Mouse (Mus musculus) embryonic facial prominence, embryonic 15.5 days (tissue): ENCODE data around the gene Nhlh2. TPM values are rescaled to one million over a fixed set of nuclear protein-coding genes. Genes with fewer than 3 reads are reported as not detected.

Experiments used
- ATAC-seq: fragments of 200-750 bp; cut with Nextera tagmentation; 2 replicates; pipeline ENCODE4 v1.8.0; 2017; ENCODE audit warnings: low read depth, moderate TSS enrichment; ENCODE audit not compliant: insufficient number of reproducible peaks, low FRiP score, low TSS enrichment
- H3K27ac ChIP-seq: fragments of 300-500 bp; sonication (generic); replicated peaks from 2 replicates; pipeline ENCODE4 v1.5.1; 2015; ENCODE audit warnings: mild to moderate bottlenecking, inconsistent platforms
- H3K27me3 ChIP-seq: fragments of 300-500 bp; sonication (generic); 2 replicates; pipeline ENCODE4 v1.6.1; 2015; ENCODE audit warnings: inconsistent platforms
- H3K36me3 ChIP-seq: fragments of 300-500 bp; sonication (generic); 2 replicates; pipeline ENCODE4 v1.6.1; 2015; ENCODE audit warnings: mild to moderate bottlenecking, inconsistent platforms
- H3K4me1 ChIP-seq: fragments of 300-500 bp; sonication (generic); 2 replicates; pipeline ENCODE4 v1.6.1; 2015; ENCODE audit warnings: inconsistent platforms
- H3K4me2 ChIP-seq: fragments of 300-500 bp; sonication (generic); replicated peaks from 2 replicates; pipeline ENCODE4 v1.6.1; 2015; ENCODE audit warnings: mild to moderate bottlenecking, inconsistent platforms
- H3K4me3 ChIP-seq: fragments of 300-500 bp; sonication (generic); replicated peaks from 2 replicates; pipeline ENCODE4 v1.5.1; 2015; ENCODE audit warnings: mild to moderate bottlenecking, inconsistent platforms
- H3K9ac ChIP-seq: fragments of 300-500 bp; sonication (generic); 2 replicates; pipeline ENCODE4 v1.6.1; 2015; ENCODE audit warnings: inconsistent platforms
- H3K9me3 ChIP-seq: fragments of 300-500 bp; sonication (generic); replicated peaks from 2 replicates; pipeline ENCODE4 v1.6.1; 2016; ENCODE audit warnings: inconsistent platforms
- WGBS: fragments of 180-500 bp; shearing (Covaris S2); methylation state at CpG from one replicate; pipeline ENCODE4 v1.1.7; 2015; 5-methylcytosine and 5-hydroxymethylcytosine counted together
- polyA plus RNA-seq: library from polyadenylated mRNA; unstranded; fragments of >200 nt; fragmentation: Nextera tagmentation; extraction: Ambion mirVana; gene quantifications from 2 replicates; pipeline ENCODE4 v1.2.1, GENCODE M21; 2015

Nhlh2 gene
- polyA plus RNA-seq, 1 experiment from 2014 or later: 5.8 TPM

DNA sequence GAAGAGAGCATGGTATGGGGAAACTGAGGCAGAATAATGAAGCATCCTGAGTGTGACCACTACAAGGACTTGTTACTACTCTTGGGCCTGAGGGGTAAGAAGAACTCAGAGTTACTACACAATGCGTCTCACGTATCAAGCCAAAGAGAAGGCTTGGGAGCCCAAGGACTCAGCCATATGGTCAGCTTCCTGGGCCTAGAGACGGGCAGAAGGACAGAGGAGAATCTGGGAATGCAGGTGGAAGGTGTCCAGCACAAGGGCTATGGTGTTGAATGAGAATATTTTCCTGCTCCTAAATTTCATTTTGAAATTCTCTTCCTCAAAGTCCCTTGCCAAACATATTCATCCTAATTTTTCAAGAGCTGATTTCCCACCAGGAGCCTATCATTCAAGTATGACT, 12.0 kb upstream of the Nhlh2 start:
- ATAC-seq: no peak
- Histone ChIP-seq H3K4me3 (no peak overlapping the region), H3K4me1 (no peaks in the 10 kb centered on the region), H3K4me2 (no peak overlapping the region), H3K36me3 (no peaks in the 10 kb centered on the region), H3K27ac (no peak overlapping the region), H3K9me3 (no peaks in the 10 kb centered on the region), H3K9ac (no peak overlapping the region), H3K27me3 (no peaks in the 10 kb centered on the region)
- WGBS: 93% methylated on average over 3 of the region's 3 CpGs

DNA sequence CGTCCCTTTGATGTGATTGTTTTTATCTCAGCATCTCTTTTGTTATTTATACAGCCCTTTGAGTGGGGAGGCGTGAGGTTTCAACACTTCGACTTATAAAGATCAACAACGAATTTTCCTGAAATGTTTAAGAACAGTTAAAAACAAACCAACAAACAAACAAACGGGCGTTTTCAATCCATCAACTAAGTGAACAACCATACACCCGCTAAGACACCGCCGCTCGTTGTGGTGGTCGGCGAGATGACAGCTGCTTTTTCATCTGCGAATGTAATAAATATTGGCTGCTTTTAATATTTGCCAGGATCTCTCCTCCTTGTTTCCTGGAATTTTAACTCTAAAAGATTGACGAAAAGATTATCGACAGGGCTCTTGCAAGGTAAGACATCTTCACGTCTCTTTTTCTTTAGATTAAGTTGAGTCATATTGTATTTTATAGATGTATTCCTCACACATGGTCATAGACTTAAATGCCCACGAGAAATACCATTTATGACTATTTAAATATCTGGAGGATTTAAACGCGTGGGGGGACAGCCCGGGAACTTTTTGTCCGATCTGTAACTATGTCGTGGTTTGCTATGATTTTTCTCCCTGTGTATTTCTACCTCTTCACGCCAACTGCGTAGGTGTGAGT, 923 bp downstream of the Nhlh2 start:
- no peak for ATAC-seq
- peaks cover 23% of the 10 kb centered on the region for H3K4me1 ChIP-seq
- no peak overlapping the region for H3K9ac ChIP-seq
- WGBS: 4% methylated on average over 24 of the region's 24 CpGs
- H3K27me3 ChIP-seq: peaks cover 71% of the 10 kb centered on the region
- peak overlapping the region; percentile 61; the same call in 1 of the 2 replicates for H3K4me2 ChIP-seq
- no peaks in the 10 kb centered on the region for H3K9me3 ChIP-seq
- no peak overlapping the region for H3K27ac ChIP-seq
- H3K4me3 ChIP-seq: peak overlapping the region; percentile 38
- H3K36me3 ChIP-seq: no peaks in the 10 kb centered on the region

DNA sequence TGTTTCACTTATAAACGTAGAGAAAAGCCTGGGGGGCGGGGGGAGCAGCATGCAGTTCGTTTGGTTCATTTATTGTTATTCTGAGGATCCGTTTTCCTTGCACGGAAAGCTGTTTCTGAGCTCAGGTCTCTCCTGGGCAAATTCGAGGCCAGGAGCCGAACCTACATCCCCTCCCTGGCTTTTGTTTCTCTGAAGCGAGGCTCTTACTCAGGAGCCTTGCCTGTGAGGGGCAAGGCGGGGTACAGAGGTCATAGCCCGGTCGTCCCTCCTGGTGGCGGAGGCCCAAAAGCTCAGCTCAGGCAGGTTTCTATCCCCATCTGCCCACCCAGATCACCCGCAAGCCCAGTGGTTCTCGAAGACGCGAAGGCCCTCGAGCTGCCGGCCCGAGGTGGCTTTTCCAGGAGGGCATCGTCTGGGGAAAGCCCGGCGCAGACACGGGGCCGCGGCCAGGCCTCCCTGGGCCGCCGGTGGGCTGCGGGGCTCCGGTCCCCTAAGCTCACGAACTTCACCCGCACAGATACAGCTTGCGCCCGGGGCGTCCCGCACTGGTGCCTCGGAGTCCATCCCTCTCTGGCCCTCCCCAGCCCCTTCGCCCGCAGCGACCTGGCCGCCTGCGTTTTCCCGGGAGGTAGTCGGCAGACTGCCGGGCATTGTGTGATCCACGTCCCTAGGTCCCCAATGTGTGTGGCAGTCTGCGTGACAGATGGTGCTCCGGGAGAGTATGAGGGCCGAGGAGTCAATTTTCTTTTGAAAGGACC, 1.6 kb downstream of the Nhlh2 start:
- WGBS: under 1% methylated on average over 48 of the region's 48 CpGs
- Histone ChIP-seq H3K9me3 (no peaks in the 10 kb centered on the region), H3K27me3 (peaks cover 78% of the 10 kb centered on the region), H3K27ac (no peak overlapping the region), H3K4me1 (peaks cover 23% of the 10 kb centered on the region), H3K36me3 (no peaks in the 10 kb centered on the region), H3K9ac (no peak overlapping the region), H3K4me3 (peak overlapping the region; percentile 38), H3K4me2 (peak overlapping the region; percentile 61)
- peak; percentile 39; the same call in 1 of the 2 replicates for ATAC-seq

DNA sequence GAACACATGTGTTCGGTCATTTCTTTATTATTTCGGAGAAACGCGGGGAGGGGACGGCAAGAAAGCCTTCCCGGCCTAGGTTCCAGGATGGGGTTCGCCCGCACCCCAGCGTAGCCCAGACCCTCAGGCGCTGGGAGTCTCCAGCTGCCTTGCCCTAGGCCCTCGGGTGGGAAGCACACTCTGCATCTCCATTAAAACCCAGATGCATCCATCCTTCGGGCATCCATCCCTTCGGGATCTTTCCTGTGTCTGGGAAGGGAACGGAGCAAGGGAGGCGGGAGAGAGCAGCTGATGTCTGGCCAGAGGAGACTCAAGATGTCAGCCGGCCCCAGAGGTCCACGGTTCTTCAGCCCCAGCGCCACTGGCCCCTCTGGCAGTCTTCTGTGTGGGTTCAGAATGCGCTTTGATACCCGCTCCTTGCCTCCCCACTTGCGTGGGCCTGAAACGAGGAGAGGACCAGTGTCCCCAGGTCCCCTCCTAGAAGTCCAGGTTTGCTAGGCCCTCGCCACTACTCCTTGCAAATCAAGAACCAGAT, 2.3 kb downstream of the Nhlh2 start:
- H3K27me3 ChIP-seq: peaks cover 83% of the 10 kb centered on the region
- no peak overlapping the region for H3K9ac ChIP-seq
- H3K4me1 ChIP-seq: peaks cover 23% of the 10 kb centered on the region
- 0 out of 2 replicates have a peak, but pooled peaks have one; percentile 39 for ATAC-seq
- peak overlapping the region; percentile 61 for H3K4me2 ChIP-seq
- no peaks in the 10 kb centered on the region for H3K9me3 ChIP-seq
- WGBS: 6% methylated on average over 23 of the region's 23 CpGs
- H3K27ac ChIP-seq: no peak overlapping the region
- H3K4me3 ChIP-seq: peak overlapping the region; percentile 38
- no peaks in the 10 kb centered on the region for H3K36me3 ChIP-seq

DNA sequence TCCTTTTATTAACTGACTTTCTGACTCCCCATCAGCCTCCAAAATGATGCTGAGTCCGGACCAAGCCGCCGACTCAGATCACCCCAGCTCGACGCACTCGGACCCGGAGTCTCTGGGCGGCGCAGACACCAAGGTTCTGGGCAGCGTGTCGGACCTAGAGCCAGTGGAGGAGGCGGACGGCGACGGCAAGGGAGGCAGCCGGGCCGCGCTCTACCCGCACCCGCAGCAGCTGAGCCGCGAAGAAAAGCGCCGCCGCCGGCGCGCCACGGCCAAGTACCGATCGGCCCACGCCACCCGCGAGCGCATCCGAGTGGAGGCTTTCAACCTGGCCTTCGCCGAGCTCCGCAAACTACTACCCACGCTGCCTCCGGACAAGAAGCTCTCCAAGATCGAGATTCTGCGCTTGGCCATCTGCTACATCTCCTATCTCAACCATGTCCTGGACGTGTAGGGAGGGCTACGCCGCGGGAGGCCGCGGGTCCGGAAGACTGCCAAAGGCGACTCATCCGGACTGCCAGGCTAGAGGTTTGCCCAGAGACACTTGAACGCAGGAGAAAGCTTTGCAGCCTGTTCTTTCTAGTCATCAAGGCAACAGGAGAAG, 2.8 kb downstream of the Nhlh2 start:
- H3K27ac ChIP-seq: no peak overlapping the region
- peaks cover 83% of the 10 kb centered on the region for H3K27me3 ChIP-seq
- peak overlapping the region; percentile 38 for H3K4me3 ChIP-seq
- under 1% methylated on average over 53 of the region's 53 CpGs for WGBS
- no peak for ATAC-seq
- no peaks in the 10 kb centered on the region for H3K36me3 ChIP-seq
- peaks cover 23% of the 10 kb centered on the region for H3K4me1 ChIP-seq
- H3K9ac ChIP-seq: no peak overlapping the region
- peak overlapping the region; percentile 61 for H3K4me2 ChIP-seq
- H3K9me3 ChIP-seq: no peaks in the 10 kb centered on the region

DNA sequence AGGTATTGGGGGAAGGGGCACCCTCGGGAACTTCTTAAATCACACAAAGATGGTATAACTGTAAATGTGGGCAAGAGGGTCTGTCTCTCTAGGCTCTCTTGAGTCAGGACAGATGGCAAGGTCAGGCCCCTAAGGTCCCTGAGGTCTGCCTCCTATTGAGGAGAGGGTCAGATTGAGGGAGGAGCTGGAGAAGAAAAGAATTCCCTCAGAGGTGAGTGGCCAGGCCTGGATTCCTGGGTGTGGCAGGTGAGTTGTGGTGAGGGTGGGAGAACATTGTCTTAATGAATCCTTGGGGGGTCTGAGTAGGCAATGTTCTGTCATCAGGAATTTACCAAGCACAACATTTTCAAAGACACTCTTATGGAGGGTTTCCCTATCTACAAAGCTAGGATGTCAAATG, 10.7 kb downstream of the Nhlh2 start:
- no peak for ATAC-seq
- WGBS: 50% methylated on average over 1 of the region's 1 CpGs
- H3K4me1 ChIP-seq: peaks cover 8% of the 10 kb centered on the region
- no peaks in the 10 kb centered on the region for H3K36me3 ChIP-seq
- H3K27me3 ChIP-seq: peaks cover 32% of the 10 kb centered on the region
- no peak overlapping the region for H3K4me2 ChIP-seq
- H3K9ac ChIP-seq: no peak overlapping the region
- H3K27ac ChIP-seq: no peak overlapping the region
- no peak overlapping the region for H3K4me3 ChIP-seq
- no peaks in the 10 kb centered on the region for H3K9me3 ChIP-seq

DNA sequence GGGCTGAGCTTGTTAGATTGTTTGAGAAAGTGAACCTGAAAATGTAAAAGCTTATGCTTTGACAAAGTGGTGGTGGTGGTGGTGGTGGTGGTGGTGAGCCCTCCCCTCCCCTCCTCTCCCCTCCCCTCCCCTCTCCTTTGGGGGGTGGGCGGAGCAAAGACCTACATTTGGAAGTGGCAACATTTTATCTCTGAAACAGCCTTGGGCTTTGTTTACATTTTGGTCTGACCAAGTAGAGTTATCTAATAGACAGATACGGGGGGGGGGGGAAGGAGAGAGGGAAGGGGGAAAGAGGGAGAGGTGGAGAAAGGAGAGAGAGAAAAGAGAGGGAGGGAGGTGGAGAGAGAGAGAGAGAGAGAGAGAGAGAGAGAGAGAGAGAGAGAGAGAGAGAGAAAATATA, 12.8 kb downstream of the Nhlh2 start:
- Histone ChIP-seq H3K4me1 (peaks cover 8% of the 10 kb centered on the region), H3K27me3 (peaks cover 18% of the 10 kb centered on the region), H3K9ac (no peak overlapping the region), H3K27ac (no peak overlapping the region), H3K4me3 (no peak overlapping the region), H3K4me2 (no peak overlapping the region), H3K9me3 (no peaks in the 10 kb centered on the region), H3K36me3 (no peaks in the 10 kb centered on the region)
- 8% methylated on average over 1 of the region's 2 CpGs for WGBS
- no peak for ATAC-seq

DNA sequence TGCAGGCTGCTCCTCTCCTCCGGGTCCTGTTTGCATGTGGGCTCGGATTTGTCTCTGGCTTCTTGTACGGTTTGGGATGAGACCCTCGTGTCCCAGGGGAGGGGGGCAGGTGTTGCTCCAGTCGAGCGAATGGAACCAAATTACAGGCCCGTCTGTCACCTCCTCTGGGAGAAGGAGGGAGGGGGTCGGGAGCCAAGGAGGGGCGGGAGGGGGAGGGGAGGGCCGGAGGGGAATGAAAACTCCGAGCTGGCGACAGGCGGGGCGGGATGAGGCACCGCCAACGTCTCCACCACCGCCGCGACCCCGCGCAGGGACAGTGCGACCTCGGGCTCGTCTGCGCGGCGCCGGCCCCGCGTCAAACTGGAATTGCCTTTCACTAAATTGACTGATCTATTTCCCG, 13.5 kb downstream of the Nhlh2 start:
- 2% methylated on average over 31 of the region's 31 CpGs for WGBS

DNA sequence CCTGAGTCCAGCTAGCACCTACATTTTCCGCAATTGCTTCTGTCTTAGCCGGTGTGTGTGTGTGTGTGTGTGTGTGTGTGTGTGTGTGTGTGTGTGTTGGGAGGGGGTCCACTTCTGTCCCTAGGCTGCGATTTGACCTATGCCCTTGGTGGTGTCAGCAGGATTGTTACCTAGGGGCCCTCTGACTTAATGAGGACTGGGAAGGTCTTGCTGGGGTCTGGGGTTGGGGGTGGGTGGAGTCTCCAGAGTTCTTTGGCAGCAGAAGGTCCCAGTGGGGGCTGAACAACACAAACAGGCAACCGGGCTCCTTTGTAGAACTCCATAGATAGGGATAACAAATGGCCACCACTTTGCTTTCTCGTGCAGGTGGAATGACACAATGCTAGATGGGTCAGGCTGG, 14.0 kb downstream of the Nhlh2 start:
- peaks cover 16% of the 10 kb centered on the region for H3K27me3 ChIP-seq
- H3K9me3 ChIP-seq: no peaks in the 10 kb centered on the region
- peak overlapping the region; percentile 31 for H3K4me3 ChIP-seq
- no peak for ATAC-seq
- 19% methylated on average over 5 of the region's 5 CpGs for WGBS
- peak overlapping the region; percentile 60 for H3K4me2 ChIP-seq
- H3K9ac ChIP-seq: no peak overlapping the region
- peaks cover 8% of the 10 kb centered on the region for H3K4me1 ChIP-seq
- H3K36me3 ChIP-seq: no peaks in the 10 kb centered on the region
- H3K27ac ChIP-seq: no peak overlapping the region

More for the DNA sequence above, 13.5 kb downstream of the Nhlh2 start:
- Histone ChIP-seq H3K27me3 (peaks cover 16% of the 10 kb centered on the region), H3K9ac (no peak overlapping the region), H3K4me1 (peaks cover 8% of the 10 kb centered on the region), H3K27ac (no peak overlapping the region), H3K4me2 (peak overlapping the region; percentile 60), H3K9me3 (no peaks in the 10 kb centered on the region), H3K36me3 (no peaks in the 10 kb centered on the region), H3K4me3 (peak overlapping the region; percentile 31)
- 0 out of 2 replicates have a peak, but pooled peaks have one; percentile 58 for ATAC-seq

DNA sequence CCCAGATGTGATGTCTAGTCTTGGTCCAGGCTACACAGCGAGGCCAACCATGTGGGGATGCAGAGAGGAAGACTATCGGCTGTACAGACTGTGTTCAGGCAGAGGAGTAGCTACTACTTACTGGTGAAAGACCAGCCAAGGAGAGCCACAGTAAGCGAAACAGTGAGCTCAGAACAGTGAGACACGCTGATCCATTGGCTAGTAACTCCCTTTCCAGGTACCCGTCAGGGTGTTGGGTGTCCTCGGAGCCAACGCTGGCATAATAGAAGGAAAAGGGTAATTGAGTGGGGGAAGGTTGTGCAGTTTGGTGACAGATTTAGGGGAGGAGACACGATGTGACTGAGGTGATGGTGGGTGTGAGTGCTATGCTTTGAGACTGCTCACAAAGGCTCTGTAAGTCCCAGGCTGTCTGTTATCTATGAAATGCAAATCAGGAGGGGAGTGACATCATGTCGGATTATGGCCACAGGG, 15.1 kb downstream of the Nhlh2 start:
- peaks cover 16% of the 10 kb centered on the region for H3K27me3 ChIP-seq
- no peaks in the 10 kb centered on the region for H3K36me3 ChIP-seq
- ATAC-seq: 0 out of 2 replicates have a peak, but pooled peaks have one; percentile 22
- 51% methylated on average over 9 of the region's 9 CpGs for WGBS
- no peaks in the 10 kb centered on the region for H3K9me3 ChIP-seq
- H3K4me1 ChIP-seq: peaks cover 8% of the 10 kb centered on the region
- H3K4me3 ChIP-seq: no peak overlapping the region
- no peak overlapping the region for H3K4me2 ChIP-seq
- H3K9ac ChIP-seq: no peak overlapping the region
- no peak overlapping the region for H3K27ac ChIP-seq

DNA sequence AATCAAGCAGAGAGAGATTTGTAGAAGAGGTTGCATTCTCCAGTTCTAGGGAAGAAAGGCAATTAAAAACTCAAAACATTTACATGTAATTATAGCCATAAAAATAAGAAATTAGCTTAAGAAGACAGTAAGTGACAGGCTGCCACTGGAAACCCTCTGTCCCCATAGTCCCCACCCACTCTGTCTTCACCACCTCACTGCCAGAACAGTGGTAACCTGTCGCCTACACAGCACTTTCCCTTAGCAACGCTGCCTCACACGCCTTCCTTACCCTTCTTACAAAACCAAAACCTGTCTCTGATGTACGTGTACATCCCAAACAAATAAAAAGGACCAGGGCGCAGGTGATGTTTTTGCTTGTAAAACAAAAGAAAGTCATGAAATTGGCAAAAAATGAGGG, 15.8 kb downstream of the Nhlh2 start:
- Histone ChIP-seq H3K27ac (no peak overlapping the region), H3K4me2 (no peak overlapping the region), H3K4me3 (no peak overlapping the region), H3K36me3 (no peaks in the 10 kb centered on the region), H3K9me3 (no peaks in the 10 kb centered on the region), H3K9ac (no peak overlapping the region), H3K4me1 (peaks cover 8% of the 10 kb centered on the region), H3K27me3 (peaks cover 16% of the 10 kb centered on the region)
- 71% methylated on average over 5 of the region's 5 CpGs for WGBS
- no peak for ATAC-seq
